Mouse (Mus musculus) right cerebral cortex, adult 18-20 months (tissue): ENCODE data around the gene Atg4d.
A peak's percentile ranks its signal among the peaks of the same experiment; 100 is the strongest.
"Not testable (repeated sequence)": the region's sequence is repeated elsewhere in the genome, so short reads cannot be mapped to it uniquely, and the experiment has no call there.

Source experiments
- DNase-seq: peaks from one replicate; pipeline ENCODE4 v3.0.0; 2022; ENCODE audit warnings: mixed read lengths

The Atg4d gene

DNA sequence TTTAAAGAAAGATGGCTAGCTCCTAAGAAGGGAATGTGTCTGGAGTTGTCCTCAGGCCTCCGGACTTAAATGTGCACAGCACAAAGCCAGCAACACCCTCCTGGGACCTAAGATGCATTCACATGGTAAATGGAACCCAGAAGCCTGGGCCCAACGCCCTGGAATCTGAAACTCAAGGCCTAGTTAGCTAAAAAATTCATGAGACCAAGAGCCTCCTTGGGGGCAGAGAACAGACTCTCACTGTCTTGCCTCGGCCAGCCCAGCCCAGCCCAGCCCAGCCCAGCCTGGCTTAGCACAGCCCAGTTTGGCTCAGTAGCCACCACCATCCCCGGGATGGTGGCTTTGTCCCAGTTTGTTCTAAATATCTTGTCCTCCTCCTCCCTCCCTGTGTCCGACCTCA, 50.3 kb downstream of the Atg4d start:
- DNase-seq, result no peak

DNA sequence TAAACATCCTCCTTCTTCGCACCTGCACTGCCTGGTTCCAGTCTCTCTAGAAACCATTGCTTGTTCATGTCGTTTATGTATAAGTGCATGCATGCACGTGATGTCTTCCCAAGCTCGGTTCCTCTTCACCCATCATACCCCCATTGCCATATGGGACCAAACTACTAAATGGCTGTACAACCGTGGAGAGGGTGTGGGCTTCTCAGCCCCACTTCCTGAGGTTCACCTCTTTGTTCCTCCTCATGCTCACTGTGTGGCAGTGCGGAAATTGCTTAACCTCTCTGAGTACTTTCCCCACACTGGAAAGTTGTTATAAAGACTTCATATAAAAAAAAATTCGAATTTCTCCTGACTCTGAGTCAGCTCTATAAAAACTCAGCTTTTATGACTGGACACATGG, 51.6 kb downstream of the Atg4d start:
- no peak for DNase-seq

- no peak for DNase-seq
Observed at GRCm38 (mm10) chr9:21318792-21319191, 53.7 kb downstream of the Atg4d start.

DNA sequence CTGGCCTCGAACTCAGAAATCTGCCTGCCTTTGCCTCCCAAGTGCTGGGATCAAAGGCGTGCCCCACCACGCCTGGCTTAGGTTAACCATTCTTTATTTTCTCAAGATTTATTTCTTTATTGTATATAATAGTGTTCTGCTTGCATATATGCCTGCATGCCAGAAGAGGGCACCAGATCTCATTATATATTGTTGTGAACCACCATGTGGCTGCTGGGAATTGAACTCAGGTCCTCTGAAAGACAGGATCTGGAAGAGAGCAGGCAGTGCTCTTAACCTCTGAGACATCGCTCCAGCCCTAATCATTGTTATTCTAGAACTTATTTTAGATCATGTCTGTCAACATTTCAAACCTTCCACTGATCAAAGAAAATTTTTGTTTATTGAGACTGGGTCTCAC, 54.4 kb downstream of the Atg4d start:
- DNase-seq, result no peak

- DNase-seq, result no peak
Observed at GRCm38 (mm10) chr9:21320280-21320618, 55.2 kb downstream of the Atg4d start.

DNA sequence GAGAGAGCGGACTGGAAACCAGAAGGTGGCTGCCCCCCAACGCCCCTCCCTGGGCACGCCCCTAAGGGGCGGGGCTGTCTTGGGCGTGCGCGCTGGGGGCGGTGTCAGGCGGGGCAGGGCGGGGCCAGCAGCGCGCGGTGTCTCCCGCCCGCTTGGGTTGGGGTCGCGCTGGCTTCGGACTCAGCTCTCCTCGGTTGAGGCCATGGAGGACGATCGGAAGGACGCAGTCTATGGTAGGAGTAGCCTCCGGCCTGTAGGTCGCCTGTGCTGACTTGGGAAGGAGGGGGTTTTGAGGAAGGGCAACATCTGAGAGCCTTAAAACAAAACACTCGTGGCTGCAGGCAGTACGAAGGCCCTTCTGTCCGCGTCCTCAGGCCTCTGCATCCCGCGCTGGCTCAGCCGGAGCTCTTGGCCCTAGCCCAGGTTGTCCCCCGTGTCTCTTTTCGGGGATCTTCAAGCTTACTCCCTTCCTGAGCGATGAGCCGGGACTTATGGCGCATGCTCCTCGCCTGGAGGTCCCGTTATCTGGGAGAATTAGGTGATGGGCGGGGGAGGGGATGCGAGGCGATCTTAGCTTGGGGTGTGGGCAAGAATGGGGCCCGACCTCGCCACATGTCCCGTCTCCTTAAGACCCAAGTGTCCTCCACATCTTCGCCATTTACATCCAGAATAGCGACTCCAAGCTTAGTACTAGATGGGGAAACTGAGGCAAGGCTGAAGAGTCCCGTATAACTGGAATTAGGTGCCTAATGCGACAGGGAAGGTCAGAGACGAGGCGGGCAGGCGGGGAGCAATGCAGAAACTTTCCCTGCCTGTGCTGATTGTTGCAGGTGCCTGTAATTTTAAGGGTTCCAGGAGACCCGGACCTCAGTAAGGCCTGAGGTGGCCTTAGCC, 55.8 kb downstream of the Atg4d start, which contains the start of gene Slc44a2:
Gene Slc44a2 (plus strand): TSS at position 80 of the 894 bp plus-strand sequence.
- DNase-seq, result peak; percentile 81

GRCm38 (mm10) chr9:21321513-21321835, 56.4 kb downstream of the Atg4d start:
- DNase-seq, result no peak

- DNase-seq, result peak; percentile 36
Observed at GRCm38 (mm10) chr9:21322211-21322916, 57.3 kb downstream of the Atg4d start.

- not testable (repeated sequence) for DNase-seq
Observed at GRCm38 (mm10) chr9:21322917-21323297, 57.8 kb downstream of the Atg4d start.

DNA sequence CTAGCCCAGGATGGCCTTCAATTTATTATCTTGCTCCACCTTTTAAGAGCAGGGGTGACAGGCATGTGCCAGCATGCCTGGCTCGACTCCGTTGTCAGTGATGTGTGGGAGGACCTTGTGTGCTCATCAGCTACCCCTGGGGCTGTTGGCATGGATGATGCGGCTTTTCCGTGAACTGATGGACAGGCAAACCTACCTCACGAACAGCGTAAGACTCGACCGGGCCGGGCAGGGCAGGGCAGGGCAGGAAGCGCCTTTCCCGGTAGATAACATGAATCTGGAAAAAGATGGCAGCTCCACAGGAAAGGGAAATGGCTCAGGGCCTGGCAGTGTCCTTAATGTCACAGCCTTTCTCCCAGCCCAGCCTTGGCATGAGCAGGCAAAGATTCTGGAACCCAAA, 59.2 kb downstream of the Atg4d start:
- no peak for DNase-seq
